Mouse (Mus musculus) erythroid progenitor cell, adult 5-6 weeks (primary cell): ENCODE measurements at regions not wholly inside any gene's neighbourhood (a gene's known extent, or its start where the extent isn't known, plus 50 kb on each side); places are given as distances from the start of the nearest gene placed in this dataset.
"Not testable (repeated sequence)": the region's sequence is repeated elsewhere in the genome, so short reads cannot be mapped to it uniquely, and the experiment has no call there.

ENCODE experiments used
- ATAC-seq: replicated peaks from 2 replicates; pipeline ENCODE4 v1.8.0; 2016; ENCODE audit warnings: moderate number of reproducible peaks, mild to moderate bottlenecking, moderate TSS enrichment, inconsistent platforms; ENCODE audit not compliant: poor library complexity, low FRiP score, severe bottlenecking

DNA sequence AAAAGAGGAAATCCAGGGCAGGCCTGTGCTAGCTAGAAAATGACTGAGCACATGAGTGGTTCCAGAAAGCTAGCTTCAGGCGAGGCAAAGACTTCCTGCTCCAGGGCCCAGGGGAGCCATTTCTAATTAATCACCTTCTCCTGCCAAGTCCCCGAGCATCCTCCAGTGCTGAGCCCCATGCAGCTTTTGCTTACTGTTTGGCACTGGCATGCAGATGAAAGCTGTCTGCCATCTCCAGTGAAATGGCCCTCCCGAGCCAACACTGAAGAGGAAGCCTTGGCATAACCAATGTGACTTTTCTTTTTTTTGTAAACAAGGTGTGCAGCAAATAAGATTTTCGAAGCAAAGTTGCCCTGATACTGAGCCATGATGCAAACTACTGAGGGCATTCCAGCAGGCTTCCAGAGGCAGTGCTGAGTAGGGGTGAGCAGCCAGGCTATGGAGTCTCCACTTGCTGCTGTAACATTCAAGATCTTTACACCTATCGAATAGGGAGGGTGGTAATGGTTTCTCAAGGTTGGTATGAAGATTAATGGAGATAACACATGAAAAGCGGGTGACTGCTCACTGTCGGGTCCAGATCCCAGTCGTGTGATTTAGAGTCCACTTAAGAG lies 125.4 kb upstream of the Immp2l start:
- no peak for ATAC-seq

DNA sequence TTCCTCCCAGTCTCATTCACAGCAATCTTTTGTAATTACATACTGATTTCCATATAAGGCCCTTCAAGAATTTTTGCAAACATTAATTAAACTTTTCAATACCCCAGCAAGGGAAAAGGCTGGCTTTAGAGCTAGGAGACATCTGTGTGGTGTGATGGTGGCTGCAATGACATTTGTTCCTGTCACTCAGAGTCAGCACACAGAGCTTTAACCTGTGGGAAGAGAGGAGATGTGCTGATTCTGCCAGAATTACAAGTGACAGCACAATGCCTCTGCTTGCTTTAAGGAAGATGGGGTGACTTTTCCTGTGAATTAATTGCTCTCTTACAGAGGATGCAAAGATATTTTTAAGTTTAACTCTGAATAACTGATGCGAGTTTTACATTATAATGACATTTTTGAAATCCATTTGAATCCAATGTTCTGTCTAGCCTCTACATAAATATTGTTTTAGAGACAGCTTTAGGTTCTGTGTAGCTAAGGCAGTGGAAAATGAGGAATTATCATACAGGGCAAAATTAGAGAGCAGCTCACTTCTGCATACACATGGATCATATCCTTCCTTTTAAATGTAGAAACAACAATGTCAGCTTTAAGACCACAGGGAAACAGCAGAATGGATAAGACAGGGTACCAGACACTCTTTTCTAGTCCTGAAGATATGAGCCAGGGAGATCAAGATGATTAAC lies 118.1 kb upstream of the Immp2l start:
- ATAC-seq, result no peak

DNA sequence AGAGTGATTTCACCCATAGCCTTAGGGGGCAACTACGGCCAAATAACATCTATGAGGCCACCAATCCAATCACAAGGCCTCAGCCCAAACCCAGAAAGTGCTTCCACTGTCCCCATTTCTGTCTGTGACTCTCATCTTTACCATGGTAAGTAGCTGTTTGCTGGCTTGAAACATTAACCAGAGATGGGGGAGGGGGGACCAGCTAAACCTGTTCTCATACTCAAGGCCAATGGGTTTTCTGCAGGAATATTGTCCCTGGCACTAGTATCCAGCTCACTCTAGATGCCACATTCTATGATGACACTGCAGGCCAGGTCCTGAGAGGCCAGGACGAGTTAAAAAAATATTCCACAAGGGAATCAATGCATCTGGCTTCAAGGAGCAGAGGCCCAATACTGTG lies 117.1 kb upstream of the Immp2l start:
- no peak for ATAC-seq

DNA sequence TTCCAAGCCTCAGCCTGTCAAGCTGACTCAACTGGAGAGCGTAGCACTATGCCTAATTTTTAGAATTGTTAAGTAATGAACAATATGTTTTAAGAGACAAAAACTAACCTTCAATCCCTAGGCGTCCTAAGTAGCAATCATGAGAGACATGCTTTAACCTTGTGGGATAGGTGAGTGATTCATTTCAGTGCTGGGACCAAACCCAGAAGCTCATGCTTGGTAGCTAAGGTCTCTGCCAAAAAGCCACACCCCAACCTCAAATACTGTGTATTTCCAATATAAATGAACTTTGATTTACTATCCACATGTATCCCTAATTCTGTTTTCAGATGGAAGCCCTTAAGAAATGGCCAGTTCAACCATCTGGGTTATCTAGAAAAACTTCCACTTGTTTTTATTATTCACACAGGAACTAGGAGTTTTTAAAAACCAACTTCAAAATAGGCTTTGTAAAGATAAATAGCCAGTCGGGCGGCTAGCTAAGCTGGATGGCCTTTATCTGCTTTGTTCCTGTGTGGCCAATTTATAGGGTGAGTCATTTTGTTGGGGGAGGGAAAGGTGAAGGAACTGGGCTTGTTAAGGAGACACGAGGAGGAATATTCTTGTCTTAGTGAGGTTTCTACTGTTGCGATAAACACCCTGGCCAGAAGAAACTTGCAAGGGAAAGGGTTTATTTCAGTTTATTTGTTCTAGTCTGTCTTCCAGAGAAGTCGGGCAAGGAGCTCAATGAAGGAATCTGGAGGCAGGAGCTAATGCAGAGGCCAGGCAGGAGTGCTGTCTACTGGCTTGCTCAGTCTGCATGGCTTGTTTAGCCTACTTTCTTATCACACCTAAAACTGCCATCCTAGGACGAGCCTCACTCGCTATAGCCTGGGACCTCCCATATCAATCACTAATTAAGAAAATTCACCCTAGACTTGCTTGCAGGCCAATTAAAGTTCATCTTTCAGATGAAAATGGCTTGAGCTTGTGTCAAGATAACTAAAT lies 114.8 kb upstream of the Immp2l start:
- ATAC-seq, result no peak

DNA sequence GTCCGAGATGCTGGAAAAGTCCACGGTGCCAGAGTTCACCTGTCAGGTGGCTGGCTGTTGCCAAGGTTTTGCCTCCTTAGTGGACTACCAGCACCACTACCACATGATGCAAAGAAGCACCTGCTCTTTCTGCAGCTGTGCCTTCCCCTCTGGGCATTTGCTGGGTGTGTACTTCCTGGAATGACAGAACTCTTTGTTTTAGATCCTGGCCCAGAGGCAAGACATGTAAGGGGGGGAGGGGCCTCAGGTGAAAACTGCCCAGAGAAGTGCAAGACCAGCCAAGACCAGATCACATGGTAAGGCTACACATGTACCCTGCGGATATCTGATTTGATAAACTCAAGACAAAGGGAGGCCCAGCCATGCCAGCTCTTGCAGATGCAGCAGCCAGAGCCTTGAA lies 106.4 kb upstream of the Immp2l start:
- no peak for ATAC-seq

DNA sequence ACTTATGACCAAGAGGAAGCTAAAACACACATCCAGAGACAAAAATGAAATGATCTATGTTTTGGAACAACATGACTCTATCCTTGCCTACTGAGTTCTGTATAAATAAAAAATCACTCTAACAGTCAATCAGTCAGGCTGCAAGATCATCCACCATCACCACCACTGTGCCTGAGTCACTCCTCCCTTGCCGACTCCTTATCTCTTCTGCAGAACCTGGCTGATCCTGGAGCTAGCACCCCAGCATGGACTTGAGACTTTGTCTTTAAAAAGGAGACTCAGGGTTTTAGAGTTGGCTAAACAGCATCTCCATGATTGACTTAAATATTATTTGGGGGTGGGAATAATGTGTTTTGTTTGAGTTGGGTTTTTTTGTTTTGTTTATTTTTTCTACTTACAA lies 101.9 kb upstream of the Immp2l start:
- peak; percentile 77 for ATAC-seq

DNA sequence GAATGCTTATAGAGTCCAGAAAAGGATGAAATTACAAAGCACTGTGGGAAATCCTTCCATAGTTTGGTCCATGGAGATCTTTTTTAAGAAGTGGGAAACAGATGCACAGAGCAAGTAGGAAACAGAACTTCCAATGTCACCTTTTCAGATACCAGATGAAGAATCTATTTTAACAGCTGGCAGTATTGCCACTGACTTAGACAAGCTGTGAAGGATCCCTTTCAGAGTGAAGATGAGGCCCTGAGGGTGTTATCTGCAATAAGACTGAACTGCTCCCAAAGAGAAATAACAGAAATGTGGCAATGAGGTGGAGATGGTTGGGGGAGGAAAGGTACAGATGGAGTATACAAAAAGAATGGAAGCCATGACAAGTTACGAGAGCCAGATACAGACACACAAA lies 97.2 kb upstream of the Immp2l start:
- ATAC-seq, result no peak

DNA sequence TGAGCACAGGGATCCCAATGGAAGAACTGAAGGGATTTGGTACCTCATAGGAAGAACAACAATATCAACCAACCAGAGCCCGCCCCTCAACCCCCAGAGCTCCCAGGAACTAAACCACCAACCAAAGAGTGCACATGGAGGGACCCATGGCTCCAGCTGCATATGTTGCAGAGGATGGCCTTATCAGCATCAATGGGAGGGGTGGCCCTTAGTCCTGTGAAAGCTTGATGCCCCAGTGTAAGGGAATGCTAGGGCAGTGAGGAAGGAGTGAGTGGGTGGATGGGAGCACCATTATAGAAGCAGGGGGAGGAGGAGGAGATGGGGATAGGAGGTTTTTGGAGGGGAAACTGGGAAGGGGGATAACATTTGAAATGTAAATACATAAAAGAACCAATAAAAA lies 94.5 kb upstream of the Immp2l start:
- not testable (repeated sequence) for ATAC-seq

DNA sequence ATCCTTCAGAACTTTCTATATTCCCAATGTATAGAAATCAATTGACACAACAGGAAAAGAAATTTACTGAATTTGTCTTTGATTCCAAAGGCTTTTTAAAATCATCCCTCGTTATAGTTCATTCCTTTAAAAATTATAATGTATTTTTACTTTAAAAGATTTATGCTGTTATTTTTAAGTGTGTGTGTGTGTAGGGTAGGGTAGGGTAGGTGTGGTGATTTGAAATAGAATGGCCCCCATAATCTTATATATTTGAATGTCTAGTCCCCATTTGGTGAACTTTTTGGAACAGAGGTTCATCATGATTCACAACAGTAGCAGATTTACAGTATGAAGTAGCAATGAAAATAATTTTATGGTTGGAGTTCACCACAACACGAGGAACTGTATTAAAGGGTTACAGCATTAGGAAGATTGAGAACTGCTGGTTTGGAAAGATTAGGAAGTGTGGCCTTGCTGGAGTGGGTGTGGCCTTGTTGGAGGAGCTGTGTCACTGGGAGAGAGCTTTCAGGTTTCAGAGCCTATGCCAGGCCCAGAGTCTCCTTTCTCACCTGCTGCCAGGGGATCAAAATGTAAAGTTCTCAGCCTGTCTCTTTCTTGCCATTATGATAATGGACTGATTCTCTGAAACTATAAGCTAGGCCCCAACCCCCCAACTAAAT lies 88.7 kb upstream of the Immp2l start:
- ATAC-seq, result peak; percentile 95

DNA sequence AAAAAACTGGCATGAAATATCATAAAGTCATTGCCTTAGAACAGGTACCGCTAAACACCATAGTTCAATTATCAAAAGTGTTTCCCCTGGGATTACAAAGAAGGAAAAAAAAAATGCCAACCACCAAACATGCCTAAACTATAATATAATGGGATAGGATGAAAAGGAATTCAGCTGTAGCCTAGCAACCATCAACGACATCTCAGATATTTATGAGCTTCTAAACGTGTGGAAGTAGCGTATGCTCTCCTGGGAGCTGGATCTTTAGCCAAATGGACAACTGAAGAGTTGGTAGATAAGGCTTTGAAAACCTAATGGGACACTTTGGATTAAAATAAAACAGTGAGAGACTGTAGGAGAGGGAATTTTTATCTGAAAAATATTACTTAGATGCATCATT lies 86.9 kb upstream of the Immp2l start:
- ATAC-seq, result no peak

DNA sequence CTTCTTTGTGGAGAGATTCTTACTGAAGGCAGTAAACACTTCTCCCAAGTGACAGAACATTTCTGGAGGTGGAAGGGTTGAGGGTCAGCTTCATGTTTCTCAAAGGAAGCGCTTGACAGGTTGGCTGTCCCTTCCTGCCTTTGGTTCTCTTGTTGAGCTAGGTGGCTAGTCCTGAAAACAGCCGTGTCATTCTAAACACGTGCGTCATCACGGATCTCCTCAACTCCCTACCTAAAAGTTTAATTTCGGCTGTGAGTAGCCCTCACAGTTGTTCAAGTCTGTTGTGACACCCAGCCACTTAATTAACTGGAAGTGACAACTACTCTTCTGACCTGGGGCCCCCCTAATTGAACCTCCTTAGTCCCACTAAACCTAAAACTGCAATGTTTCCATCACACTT lies 77.0 kb upstream of the Immp2l start:
- ATAC-seq, result no peak; the same call in 1 of the 2 replicates

DNA sequence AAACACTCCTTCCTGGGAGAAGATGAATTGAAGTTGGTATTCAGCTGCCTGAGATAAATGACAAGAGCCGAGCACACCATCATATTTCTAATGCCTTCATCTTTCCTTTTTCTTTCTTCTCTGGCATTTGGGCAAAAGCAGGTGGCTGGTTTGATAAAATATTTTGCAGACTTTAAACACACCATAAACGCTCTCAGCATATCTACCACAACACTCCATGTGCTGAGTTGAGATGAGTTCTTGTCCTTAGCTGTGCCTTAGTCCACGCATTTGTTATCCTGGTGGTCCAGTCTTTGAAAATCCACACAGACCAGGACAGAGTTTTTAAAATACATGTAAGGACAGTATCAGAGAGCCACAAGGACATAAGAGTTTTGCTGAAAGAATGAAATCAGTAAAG lies 74.3 kb upstream of the Immp2l start:
- ATAC-seq, result peak; percentile 58

DNA sequence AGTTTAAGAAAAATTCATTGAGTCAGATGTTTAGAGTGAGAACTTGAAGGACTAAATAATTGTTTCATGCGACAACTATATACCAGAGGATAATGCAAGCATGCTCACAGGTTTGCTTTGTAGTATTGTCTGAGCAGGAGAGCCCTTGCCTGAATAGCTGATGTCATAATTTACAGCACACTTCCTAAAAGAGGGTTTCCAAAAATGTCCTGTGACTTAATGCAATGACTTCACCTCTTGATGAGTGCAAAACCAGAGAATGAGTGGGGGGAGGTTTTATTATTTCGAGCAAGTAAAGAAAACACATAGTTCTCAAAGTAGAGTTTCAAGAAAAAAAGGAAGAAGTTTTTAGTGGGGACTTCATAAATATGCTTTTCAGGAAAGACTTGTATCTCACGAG lies 65.4 kb upstream of the Immp2l start:
- no peak for ATAC-seq

DNA sequence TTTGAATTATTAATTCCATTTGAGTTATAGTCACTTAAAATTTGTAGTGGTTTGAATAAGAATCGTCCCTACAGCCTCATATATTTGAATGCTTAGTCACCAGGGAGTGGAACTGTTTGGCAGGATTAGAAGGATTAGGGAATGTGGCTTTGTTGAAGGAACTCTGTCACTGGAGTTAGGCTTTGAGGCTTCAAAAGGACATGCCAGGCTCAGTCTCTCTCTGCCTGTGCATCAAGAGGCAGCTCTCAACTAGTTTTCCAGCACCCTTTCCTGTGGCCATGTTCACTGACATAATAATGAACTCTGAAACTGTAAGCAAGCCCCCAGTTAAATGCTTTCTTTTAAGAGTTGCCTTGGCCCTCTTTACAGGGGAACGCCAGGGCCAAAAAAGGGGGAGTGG lies 58.9 kb upstream of the Immp2l start:
- ATAC-seq, result no peak

DNA sequence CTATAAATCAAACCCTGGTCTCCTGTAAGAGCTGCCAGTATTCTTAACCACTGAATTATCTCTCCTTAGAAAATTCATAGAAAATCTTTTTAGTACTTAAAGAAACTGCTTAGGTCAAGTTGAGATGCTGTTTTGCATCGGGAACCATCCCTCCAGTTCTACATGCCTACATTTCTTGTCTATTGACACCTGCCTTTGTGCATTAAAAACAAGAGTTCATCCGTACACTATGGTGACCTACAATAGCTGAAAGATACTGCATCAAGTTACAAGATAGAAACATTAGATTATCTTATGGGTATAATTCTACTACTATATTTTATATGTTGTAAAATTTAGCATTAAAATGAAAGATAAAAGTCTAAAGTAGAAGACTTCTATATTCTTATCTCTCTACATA lies 57.6 kb upstream of the Immp2l start:
- ATAC-seq, result peak; percentile 55

DNA sequence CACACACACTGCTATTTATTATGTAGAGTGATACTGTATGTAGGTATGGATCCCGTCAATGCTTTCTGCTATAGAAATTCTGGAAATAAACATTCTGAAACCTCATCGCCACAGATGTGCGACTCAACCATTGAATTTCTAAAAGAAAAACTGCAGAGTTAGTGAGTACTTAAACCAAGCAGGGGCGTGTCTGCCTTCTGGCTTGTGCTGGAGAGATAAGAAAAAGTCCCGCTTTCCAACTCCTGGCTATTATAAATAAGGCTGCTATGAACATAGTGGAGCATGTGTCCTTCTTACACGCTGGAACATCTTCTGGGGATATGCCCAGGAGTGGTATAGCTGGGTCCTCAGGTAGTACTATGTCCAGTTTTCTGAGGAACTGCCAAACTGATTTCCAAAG lies 57.2 kb upstream of the Immp2l start:
- peak; percentile 99 for ATAC-seq

DNA sequence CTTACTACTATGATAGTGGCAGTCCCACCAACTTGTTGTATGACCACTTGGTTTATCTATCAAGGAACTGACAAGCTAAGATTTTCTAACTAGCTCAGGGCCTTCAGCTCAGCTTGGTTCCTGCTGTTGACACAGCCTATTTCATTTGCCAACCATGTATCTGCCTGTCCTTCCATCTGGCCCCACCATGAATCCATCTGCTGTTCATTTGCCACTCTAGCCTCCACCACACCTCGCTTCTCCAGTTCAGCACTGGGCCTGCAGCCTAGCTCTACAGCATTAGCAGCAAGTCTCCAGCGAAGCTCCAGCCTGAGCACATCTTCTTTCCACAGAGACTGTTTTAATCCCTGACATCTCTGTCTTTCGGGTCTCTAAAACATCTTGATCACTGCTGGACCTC lies 51.0 kb upstream of the Immp2l start:
- no peak for ATAC-seq
